Mouse (Mus musculus): ENCODE measurements around the gene Tyw3.
"Not testable (repeated sequence)": the region's sequence is repeated elsewhere in the genome, so short reads cannot be mapped to it uniquely, and the experiment has no call there.

Tyw3 gene

GRCm38 (mm10) chr3:154596934-154597554 lies at the start of gene Tyw3:
Tyw3 (minus strand) TSS chr3:154597104.
- CTCF ChIA-PET: no interaction called here

GRCm38 (mm10) chr3:154633091-154633490 lies 36.2 kb upstream of the Tyw3 start:
- CTCF ChIA-PET: no interaction called here

GRCm38 (mm10) chr3:154631281-154631680 lies 34.4 kb upstream of the Tyw3 start:
- CTCF ChIA-PET: not testable (repeated sequence)

GRCm38 (mm10) chr3:154628284-154628683 lies 31.4 kb upstream of the Tyw3 start:
- CTCF ChIA-PET: no interaction called here

GRCm38 (mm10) chr3:154616106-154616505 lies 19.2 kb upstream of the Tyw3 start:
- CTCF ChIA-PET: no interaction called here

GRCm38 (mm10) chr3:154615304-154615703 lies 18.4 kb upstream of the Tyw3 start:
- CTCF ChIA-PET: no interaction called here

- CTCF ChIA-PET: no interaction called here
Observed at GRCm38 (mm10) chr3:154614771-154615170, 17.9 kb upstream of the Tyw3 start.

- CTCF ChIA-PET: no interaction called here
Observed at GRCm38 (mm10) chr3:154611888-154612287, 15.0 kb upstream of the Tyw3 start.

- CTCF ChIA-PET: no interaction called here
Observed at GRCm38 (mm10) chr3:154607896-154608295, 11.0 kb upstream of the Tyw3 start.

GRCm38 (mm10) chr3:154604871-154605270 lies 8.0 kb upstream of the Tyw3 start:
- CTCF ChIA-PET: no interaction called here

- CTCF ChIA-PET: no interaction called here
Observed at GRCm38 (mm10) chr3:154602141-154602540, 5.2 kb upstream of the Tyw3 start.

- CTCF ChIA-PET: no interaction called here
Observed at GRCm38 (mm10) chr3:154597561-154597960, 657 bp upstream of the Tyw3 start.

- CTCF ChIA-PET: no interaction called here
Observed at GRCm38 (mm10) chr3:154596488-154596933, 393 bp downstream of the Tyw3 start, which contains the start of gene Cryz. Cryz (plus strand) TSS chr3:154596711.

- CTCF ChIA-PET: no interaction called here
Observed at GRCm38 (mm10) chr3:154594156-154594555, 2.7 kb downstream of the Tyw3 start.

- CTCF ChIA-PET: no interaction called here
Observed at GRCm38 (mm10) chr3:154593596-154593995, 3.3 kb downstream of the Tyw3 start.

GRCm38 (mm10) chr3:154591621-154592020 lies 5.3 kb downstream of the Tyw3 start:
- CTCF ChIA-PET: no interaction called here

- CTCF ChIA-PET: no interaction called here
Observed at GRCm38 (mm10) chr3:154590971-154591370, 5.9 kb downstream of the Tyw3 start.

GRCm38 (mm10) chr3:154584351-154584750 lies 12.6 kb downstream of the Tyw3 start:
- CTCF ChIA-PET: no interaction called here

GRCm38 (mm10) chr3:154577895-154578294 lies 19.0 kb downstream of the Tyw3 start:
- CTCF ChIA-PET: no interaction called here

- CTCF ChIA-PET: no interaction called here
Observed at GRCm38 (mm10) chr3:154573666-154574065, 23.2 kb downstream of the Tyw3 start.

- CTCF ChIA-PET: no interaction called here
Observed at GRCm38 (mm10) chr3:154572341-154572972, 24.4 kb downstream of the Tyw3 start.

GRCm38 (mm10) chr3:154570786-154571185 lies 26.1 kb downstream of the Tyw3 start:
- CTCF ChIA-PET: no interaction called here

GRCm38 (mm10) chr3:154570029-154570575 lies 26.8 kb downstream of the Tyw3 start:
- CTCF ChIA-PET: no interaction called here

- CTCF ChIA-PET: no interaction called here
Observed at GRCm38 (mm10) chr3:154565437-154565836, 31.5 kb downstream of the Tyw3 start.

Data from spleen, embryonic (tissue).